Mouse (Mus musculus): Measurements from ENCODE around the gene Derl3.
A peak's percentile ranks its signal among the peaks of the same experiment; 100 is the strongest.
"Not testable (repeated sequence)": the region's sequence is repeated elsewhere in the genome, so short reads cannot be mapped to it uniquely, and the experiment has no call there.

Gene Derl3

GRCm38 (mm10) chr10:75872915-75873542 is 20.2 kb upstream of the Derl3 start:
- no peak for DNase-seq (ENCODE audit: low spot score)

GRCm38 (mm10) chr10:75873543-75874170 is 19.6 kb upstream of the Derl3 start:
- no peak for DNase-seq (ENCODE audit: low spot score)

- no peak for DNase-seq (ENCODE audit: low spot score)
These were observed 14.4 kb upstream of the Derl3 start for GRCm38 (mm10) chr10:75878836-75879235.

- DNase-seq (ENCODE audit: low spot score): no peak
These were observed 12.9 kb upstream of the Derl3 start for GRCm38 (mm10) chr10:75880351-75880750.

- no peak for DNase-seq (ENCODE audit: low spot score)
These were observed 12.2 kb upstream of the Derl3 start for GRCm38 (mm10) chr10:75880771-75881577.

GRCm38 (mm10) chr10:75881578-75882432 is 11.4 kb upstream of the Derl3 start:
- no peak for DNase-seq (ENCODE audit: low spot score)

GRCm38 (mm10) chr10:75882433-75883231 is 10.6 kb upstream of the Derl3 start:
- no peak for DNase-seq (ENCODE audit: low spot score)

GRCm38 (mm10) chr10:75883232-75883552 is 10.0 kb upstream of the Derl3 start:
- DNase-seq (ENCODE audit: low spot score): no peak

- no peak for DNase-seq (ENCODE audit: low spot score)
These were observed 8.5 kb upstream of the Derl3 start for GRCm38 (mm10) chr10:75884742-75885141.

- not testable (repeated sequence) for DNase-seq (ENCODE audit: low spot score)
These were observed 5.7 kb upstream of the Derl3 start for GRCm38 (mm10) chr10:75887504-75887903.

- no peak for DNase-seq (ENCODE audit: low spot score)
These were observed 3.6 kb upstream of the Derl3 start for GRCm38 (mm10) chr10:75889406-75890153.

- DNase-seq (ENCODE audit: low spot score): no peak
These were observed 1.4 kb downstream of the Derl3 start for GRCm38 (mm10) chr10:75894601-75895000.

GRCm38 (mm10) chr10:75895730-75896129 is 2.5 kb downstream of the Derl3 start:
- DNase-seq (ENCODE audit: low spot score): no peak

GRCm38 (mm10) chr10:75896208-75896607 is 3.0 kb downstream of the Derl3 start:
- no peak for DNase-seq (ENCODE audit: low spot score)

GRCm38 (mm10) chr10:75897373-75897772 is 4.2 kb downstream of the Derl3 start:
- peak; percentile 46 for DNase-seq (ENCODE audit: low spot score)

- no peak for DNase-seq (ENCODE audit: low spot score)
These were observed 4.9 kb downstream of the Derl3 start for GRCm38 (mm10) chr10:75898039-75898564.

GRCm38 (mm10) chr10:75898846-75899245 is 5.6 kb downstream of the Derl3 start:
- DNase-seq (ENCODE audit: low spot score): no peak

- DNase-seq (ENCODE audit: low spot score): no peak
These were observed 11.2 kb downstream of the Derl3 start for GRCm38 (mm10) chr10:75904391-75904790.

GRCm38 (mm10) chr10:75906882-75907281 is 13.7 kb downstream of the Derl3 start:
- DNase-seq (ENCODE audit: low spot score): no peak

- DNase-seq (ENCODE audit: low spot score): no peak
These were observed 17.5 kb downstream of the Derl3 start for GRCm38 (mm10) chr10:75910698-75911097.

All from spleen, adult 12 weeks (tissue).